Mouse (Mus musculus) subcutaneous adipose tissue, adult 2 months (tissue): ENCODE measurements around the gene Olfr125. TPM values are rescaled to one million over a fixed set of nuclear protein-coding genes. Genes with fewer than 3 reads are reported as not detected.

Experiments
- polyA plus RNA-seq: library from polyadenylated mRNA; depleted of rRNA; stranded (reverse); fragments of >200 nt; gene quantifications from 2 replicates; pipeline ENCODE4 v1.2.3, GENCODE M21; 2012; ENCODE audit warnings: low replicate concordance; rRNA removed

The Olfr125 gene
- polyA plus RNA-seq, result not detected in 2 replicates

DNA sequence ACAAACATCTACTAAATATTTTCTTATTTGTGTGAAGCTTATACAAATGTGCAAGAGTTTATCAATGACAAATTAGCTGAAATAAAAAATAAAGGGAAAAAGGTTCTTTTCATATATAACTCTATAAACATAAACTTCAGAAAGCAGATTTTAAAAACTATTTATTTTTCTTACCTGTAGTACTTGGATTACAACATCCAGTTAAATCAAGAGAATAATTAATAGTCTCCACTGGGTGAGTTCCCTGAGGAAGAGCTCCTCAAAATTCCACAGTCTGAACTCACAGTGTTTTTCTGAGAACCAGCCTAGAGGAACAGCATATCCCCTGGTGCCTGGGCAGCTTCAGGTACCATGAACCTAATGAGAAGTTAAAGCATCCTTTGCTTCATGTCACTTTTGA is at the start of gene Olfr125:
Gene Olfr125 (plus strand): TSS at position 301 of the 400 bp plus-strand sequence.

GRCm38 (mm10) chr17:37793229-37793628 is 39.5 kb upstream of the Olfr125 start, which contains the start of gene Olfr123:
Olfr123 (plus strand) TSS chr17:37793529.

GRCm38 (mm10) chr17:37799588-37799987 is 33.2 kb upstream of the Olfr125 start, which contains the start of gene Olfr124:
Olfr124 (plus strand) TSS chr17:37799888.

DNA sequence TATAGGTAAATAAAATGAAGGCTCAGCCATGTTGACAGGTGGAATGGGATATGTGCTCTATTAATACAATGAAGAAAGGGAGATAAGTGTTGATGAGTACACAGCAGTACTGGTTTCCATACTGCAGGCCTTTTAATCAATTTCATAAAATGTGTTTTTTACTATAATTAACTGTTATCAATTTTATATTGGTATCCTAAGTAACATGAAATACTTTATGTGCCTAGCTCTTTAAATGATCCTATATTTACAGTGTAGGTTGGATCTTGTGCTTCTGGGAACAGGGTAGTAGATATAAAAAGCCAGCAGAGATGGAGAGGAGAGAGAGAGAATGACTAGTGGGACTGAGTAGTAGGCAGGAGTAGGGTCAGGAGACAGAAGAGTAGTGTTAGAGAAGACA is 14.4 kb downstream of the Olfr125 start, which contains the start of gene Olfr126:
Gene Olfr126 (plus strand): TSS at position 301 of the 400 bp plus-strand sequence.

Other genes starting within 250 kb of the Olfr125 start
- not detected in 2 replicates for gene Olfr114, start 240.2 kb upstream of the Olfr125 start, polyA plus RNA-seq
- not detected in 2 replicates for gene Olfr115, start 205.8 kb upstream of the Olfr125 start, polyA plus RNA-seq
- not detected in 2 replicates for gene Olfr116, start 205.8 kb upstream of the Olfr125 start, polyA plus RNA-seq
- not detected in 2 replicates for gene Olfr117, start 169.2 kb upstream of the Olfr125 start, polyA plus RNA-seq
- gene Olfr118, start 166.0 kb upstream of the Olfr125 start, polyA plus RNA-seq, result not detected in 2 replicates
- not detected in 2 replicates for gene Olfr119, start 136.4 kb upstream of the Olfr125 start, polyA plus RNA-seq
- gene Olfr120, start 111.1 kb upstream of the Olfr125 start, polyA plus RNA-seq, result not detected in 2 replicates
- gene Olfr121, start 84.1 kb upstream of the Olfr125 start, polyA plus RNA-seq, result not detected in 2 replicates
- not detected in 2 replicates for gene Olfr122, start 64.3 kb upstream of the Olfr125 start, polyA plus RNA-seq
- gene Olfr123, start 39.4 kb upstream of the Olfr125 start, polyA plus RNA-seq, result not detected in 2 replicates
- not detected in 2 replicates for gene Olfr124, start 33.1 kb upstream of the Olfr125 start, polyA plus RNA-seq
- not detected in 2 replicates for gene Olfr126, start 14.5 kb downstream of the Olfr125 start, polyA plus RNA-seq
- not detected in 2 replicates for gene Olfr127, start 67.5 kb downstream of the Olfr125 start, polyA plus RNA-seq
- not detected in 2 replicates for gene Olfr128, start 87.6 kb downstream of the Olfr125 start, polyA plus RNA-seq
- gene Olfr761, start 120.1 kb downstream of the Olfr125 start, polyA plus RNA-seq, result not detected in 2 replicates
- not detected in 2 replicates for gene Olfr129, start 227.1 kb downstream of the Olfr125 start, polyA plus RNA-seq
- gene Olfr130, start 231.0 kb downstream of the Olfr125 start, polyA plus RNA-seq, result not detected in 2 replicates